Mouse (Mus musculus) spleen, postnatal 14 days (tissue): ENCODE measurements around the gene Vmn1r234.
A peak's percentile ranks its signal among the peaks of the same experiment; 100 is the strongest.
"Not testable (repeated sequence)": the region's sequence is repeated elsewhere in the genome, so short reads cannot be mapped to it uniquely, and the experiment has no call there.

ENCODE experiments used
- DNase-seq, 2 experiments: peaks; one replicate each; pipeline ENCODE4 v3.0.0; 2021 to 2022; ENCODE audit warnings: low spot score in 2 of 2

Gene Vmn1r234

GRCm38 (mm10) chr17:21225787-21226186 lies at the start of gene Vmn1r234:
Vmn1r234 (plus strand) TSS chr17:21226087.
- DNase-seq, result no peak

GRCm38 (mm10) chr17:21211081-21211480 lies 14.8 kb upstream of the Vmn1r234 start:
- not testable (repeated sequence) for DNase-seq

GRCm38 (mm10) chr17:21231654-21232053 lies 5.8 kb downstream of the Vmn1r234 start:
- peak in 1 of 2 experiments; percentile 16 for DNase-seq

- no peak for DNase-seq
Measured at GRCm38 (mm10) chr17:21256111-21256510, 30.2 kb downstream of the Vmn1r234 start, which contains the start of gene Vmn1r235. Vmn1r235 (plus strand) TSS chr17:21256411.

- DNase-seq, result peak in 1 of 2 experiments; percentile 11
Measured at GRCm38 (mm10) chr17:21272103-21272502, 46.2 kb downstream of the Vmn1r234 start.

- no peak for DNase-seq
Measured at GRCm38 (mm10) chr17:21282642-21283041, 56.8 kb downstream of the Vmn1r234 start, which contains the start of gene Vmn1r236. Vmn1r236 (plus strand) TSS chr17:21282942.

GRCm38 (mm10) chr17:21284395-21284794 lies 58.5 kb downstream of the Vmn1r234 start:
- DNase-seq, result no peak
